Mouse (Mus musculus): Measurements from ENCODE around the gene B4galnt2.

- TF ChIP-seq USF2 (IDR thresholded peaks at IDR 0.05; ENCODE audit: borderline replicate concordance in 1 of 2, insufficient read depth in 1 of 2, low read depth in 1 of 2, low read length in 2 of 2) (no peak), MXI1 (IDR thresholded peaks at IDR 0.05; ENCODE audit: low read depth, low read length) (no peak), JUND (IDR thresholded peaks at IDR 0.05; ENCODE audit: low read depth, low read length) (no peak), ZKSCAN1 (IDR thresholded peaks at IDR 0.05; ENCODE audit: low read depth, low read length) (no peak), CTCF (IDR thresholded peaks at IDR 0.05 in 2 of 3, conservative IDR thresholded peaks at IDR 0.05 in 1 of 3; ENCODE audit: control insufficient read depth in 1 of 3, insufficient read depth in 1 of 3, low read depth in 2 of 3, low read length in 3 of 3, poor library complexity in 1 of 3, severe bottlenecking in 1 of 3) (no peak), KAT2A (conservative IDR thresholded peaks at IDR 0.05; ENCODE audit: low read depth, low read length) (no peak), POLR2A (IDR thresholded peaks at IDR 0.05; ENCODE audit: control insufficient read depth in 1 of 2, insufficient read depth in 1 of 2, low read depth in 1 of 2, low read length in 2 of 2, poor library complexity in 1 of 2) (no peak), MAX (IDR thresholded peaks at IDR 0.05; ENCODE audit: low read length) (no peak)
Observed at GRCm38 (mm10) chr11:95869442-95869841, 45.2 kb downstream of the B4galnt2 start.

Data from MEL (cell line).